Mouse (Mus musculus) C2C12 (cell line): ENCODE measurements around the gene Nek8.

Source experiments
- CTCF ChIP-seq: IDR thresholded peaks from one replicate; pipeline ENCODE4 v1.5.1; 2011; ENCODE audit not compliant: control insufficient read depth, insufficient read depth, insufficient read length
- FOSL1 ChIP-seq: IDR thresholded peaks from one replicate; pipeline ENCODE4 v1.8.0; 2011; ENCODE audit warnings: mild to moderate bottlenecking, low read length; ENCODE audit not compliant: poor library complexity, insufficient read depth, severe bottlenecking
- USF1 ChIP-seq: IDR thresholded peaks from one replicate; pipeline ENCODE4 v1.6.1; 2011; ENCODE audit warnings: low read depth, mild to moderate bottlenecking, control low read depth, moderate library complexity

- TF ChIP-seq CTCF (no peak), USF1 (no peak), FOSL1 (no peak)
Measured at GRCm38 (mm10) chr11:78193113-78193512, 16.6 kb upstream of the Nek8 start, which contains the start of gene Proca1.
